Mouse (Mus musculus) cerebellum, postnatal 4 days (tissue): ENCODE data around the gene Socs2.
"Not testable (repeated sequence)": the region's sequence is repeated elsewhere in the genome, so short reads cannot be mapped to it uniquely, and the experiment has no call there.

Experiments used
- DNase-seq, 2 experiments: peaks; one replicate each; pipeline ENCODE4 v3.0.0; 2022; ENCODE audit warnings: low spot score in 2 of 2, mixed read lengths in 1 of 2

The Socs2 gene

GRCm38 (mm10) chr10:95394819-95395812, 21.9 kb downstream of the Socs2 start:
- DNase-seq, result no peak

- DNase-seq, result no peak
Measured at GRCm38 (mm10) chr10:95392073-95392472, 24.9 kb downstream of the Socs2 start.

- no peak for DNase-seq
Measured at GRCm38 (mm10) chr10:95390871-95391270, 26.1 kb downstream of the Socs2 start.

- not testable (repeated sequence) for DNase-seq
Measured at GRCm38 (mm10) chr10:95389805-95390204, 27.2 kb downstream of the Socs2 start.

- no peak for DNase-seq
Measured at GRCm38 (mm10) chr10:95388821-95389477, 28.0 kb downstream of the Socs2 start.

- no peak for DNase-seq
Measured at GRCm38 (mm10) chr10:95386527-95386926, 30.5 kb downstream of the Socs2 start.

- DNase-seq, result no peak
Measured at GRCm38 (mm10) chr10:95385801-95386203, 31.2 kb downstream of the Socs2 start.

GRCm38 (mm10) chr10:95385081-95385480, 31.9 kb downstream of the Socs2 start:
- DNase-seq, result no peak

GRCm38 (mm10) chr10:95384446-95384845, 32.5 kb downstream of the Socs2 start:
- DNase-seq, result no peak

GRCm38 (mm10) chr10:95373340-95373739, 43.6 kb downstream of the Socs2 start:
- no peak for DNase-seq

GRCm38 (mm10) chr10:95371942-95372341, 45.0 kb downstream of the Socs2 start:
- DNase-seq, result no peak

- DNase-seq, result no peak
Measured at GRCm38 (mm10) chr10:95369190-95369589, 47.8 kb downstream of the Socs2 start.

- no peak for DNase-seq
Measured at GRCm38 (mm10) chr10:95368151-95368550, 48.8 kb downstream of the Socs2 start.

GRCm38 (mm10) chr10:95367661-95368089, 49.3 kb downstream of the Socs2 start:
- DNase-seq, result no peak

- no peak for DNase-seq
Measured at GRCm38 (mm10) chr10:95367241-95367640, 49.7 kb downstream of the Socs2 start.

- no peak for DNase-seq
Measured at GRCm38 (mm10) chr10:95362326-95362725, 54.7 kb downstream of the Socs2 start.

GRCm38 (mm10) chr10:95361260-95361841, 55.6 kb downstream of the Socs2 start:
- no peak for DNase-seq

GRCm38 (mm10) chr10:95360048-95360447, 56.9 kb downstream of the Socs2 start:
- no peak for DNase-seq

GRCm38 (mm10) chr10:95357721-95358120, 59.3 kb downstream of the Socs2 start:
- no peak for DNase-seq

GRCm38 (mm10) chr10:95356711-95357110, 60.3 kb downstream of the Socs2 start:
- no peak for DNase-seq

- DNase-seq, result no peak
Measured at GRCm38 (mm10) chr10:95355678-95356268, 61.2 kb downstream of the Socs2 start.

- no peak for DNase-seq
Measured at GRCm38 (mm10) chr10:95354673-95355072, 62.3 kb downstream of the Socs2 start.
